Mouse (Mus musculus) kidney, postnatal 36 days (tissue): ENCODE measurements at regions not wholly inside any gene's neighbourhood (a gene's known extent, or its start where the extent isn't known, plus 50 kb on each side); places are given as distances from the start of the nearest gene placed in this dataset.

Source experiments
- DNase-seq, 2 experiments: peaks; one replicate each; pipeline ENCODE4 v3.0.0; 2021 to 2022; ENCODE audit warnings: mixed read lengths in 2 of 2

DNA sequence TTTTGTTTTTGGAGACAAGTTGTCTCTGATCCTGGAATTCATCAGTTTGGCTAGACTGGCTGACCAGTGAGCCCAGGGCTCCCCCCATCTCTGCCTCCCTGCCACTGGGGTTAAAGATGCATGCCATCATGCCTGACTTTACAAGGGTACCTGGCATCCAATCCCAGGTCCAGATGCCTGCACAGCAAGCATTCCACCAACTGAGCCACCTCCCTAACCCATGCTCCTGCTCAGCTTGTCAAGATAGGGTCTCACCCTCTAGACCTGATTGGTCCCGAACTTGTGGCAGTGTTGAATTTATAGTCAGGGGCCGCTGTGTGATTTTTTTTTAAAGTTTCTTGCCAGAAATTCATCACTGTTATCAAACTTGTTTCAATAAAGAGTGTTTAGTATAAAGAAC lies 111.4 kb upstream of the Mkln1 start:
- no peak for DNase-seq

DNA sequence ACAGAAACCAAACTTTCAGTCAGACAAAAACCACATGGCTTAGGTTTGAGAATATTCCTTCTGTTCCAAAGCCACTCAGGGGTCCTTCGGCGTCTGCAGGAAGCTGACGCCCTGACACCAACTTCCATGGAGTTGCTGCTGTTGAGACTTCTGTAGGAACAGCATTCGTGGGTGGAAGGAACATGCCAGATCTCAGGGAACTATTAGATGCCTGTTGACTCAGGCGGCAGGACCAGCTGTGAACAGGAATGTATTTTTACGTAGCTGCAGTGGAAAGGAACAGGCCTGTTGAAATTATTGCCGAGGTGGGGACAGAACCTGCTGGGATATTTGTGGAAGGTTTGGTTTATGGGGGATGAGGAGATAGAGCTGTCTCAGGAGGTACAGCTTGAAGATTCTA lies 110.8 kb upstream of the Mkln1 start:
- DNase-seq = no peak

DNA sequence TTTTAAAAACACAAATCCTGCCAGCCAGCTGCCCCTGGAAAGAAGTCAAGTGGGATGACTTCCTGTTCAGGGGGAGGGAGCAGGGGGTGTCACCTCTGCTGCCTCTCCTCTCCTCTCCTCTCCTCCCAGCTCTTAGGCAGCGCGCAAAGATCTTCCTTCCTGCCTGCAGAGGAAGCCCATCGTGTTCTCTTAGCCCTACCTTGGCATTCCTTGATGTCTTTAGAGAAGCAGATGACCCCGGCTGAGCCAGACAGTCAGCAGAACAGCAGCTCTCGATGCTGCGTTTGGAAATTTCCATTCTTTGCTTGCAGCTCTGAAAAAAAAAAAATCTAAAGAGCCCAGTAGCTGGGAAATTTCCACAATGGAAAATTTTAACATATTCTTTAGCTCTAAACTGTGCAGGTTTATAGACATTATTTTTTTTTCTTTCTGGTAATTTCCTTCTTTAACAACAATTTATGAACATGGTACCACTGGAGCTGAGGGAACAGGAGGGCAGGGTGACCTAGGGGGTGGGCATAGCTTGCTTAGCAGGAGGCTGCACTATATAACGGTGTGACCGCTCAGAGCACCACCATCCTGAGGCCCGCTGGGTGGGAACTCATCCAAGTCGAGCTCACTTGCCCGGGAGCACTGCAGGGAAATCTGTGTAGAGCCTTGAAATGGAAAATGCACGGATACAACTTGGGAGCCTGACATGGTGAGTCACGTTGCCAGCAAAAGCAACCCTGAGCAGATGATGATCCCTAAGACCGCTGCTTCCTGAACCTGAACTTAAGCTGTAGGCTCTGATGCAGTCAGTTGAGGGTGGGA lies 109.9 kb upstream of the Mkln1 start:
- DNase-seq = peak; percentile 77 to 82

DNA sequence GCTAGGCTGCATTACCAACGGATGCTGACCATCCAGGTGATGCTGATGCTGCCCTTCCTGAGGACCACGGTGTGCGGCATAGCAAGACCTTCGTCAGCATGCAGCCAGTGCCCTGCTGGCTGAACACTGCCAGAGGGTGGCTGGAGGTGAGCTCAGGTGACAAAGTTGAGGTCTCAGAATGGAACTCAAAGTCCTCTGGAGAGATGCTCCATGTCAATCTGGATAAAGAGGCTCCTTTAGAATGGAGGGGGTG lies 109.4 kb upstream of the Mkln1 start:
- DNase-seq = no peak

DNA sequence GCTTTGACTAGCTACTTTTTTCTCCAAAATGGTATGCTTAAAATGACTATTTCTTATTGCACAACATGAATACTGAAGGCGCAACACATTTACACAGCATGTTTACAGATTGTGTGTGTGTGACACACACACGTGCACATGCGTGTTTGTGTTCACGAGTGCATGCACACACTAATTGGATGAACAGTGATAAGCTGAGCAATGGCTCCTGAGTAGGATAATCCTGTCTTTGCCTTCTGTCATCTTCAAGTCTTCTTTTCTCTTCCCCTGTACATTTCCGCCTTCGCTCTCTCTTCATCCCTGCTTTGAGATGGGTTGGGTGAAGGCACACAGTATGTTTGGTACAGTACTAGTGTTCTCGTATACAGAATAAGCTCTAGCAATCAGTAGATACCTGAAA lies 106.5 kb upstream of the Mkln1 start:
- no peak for DNase-seq

DNA sequence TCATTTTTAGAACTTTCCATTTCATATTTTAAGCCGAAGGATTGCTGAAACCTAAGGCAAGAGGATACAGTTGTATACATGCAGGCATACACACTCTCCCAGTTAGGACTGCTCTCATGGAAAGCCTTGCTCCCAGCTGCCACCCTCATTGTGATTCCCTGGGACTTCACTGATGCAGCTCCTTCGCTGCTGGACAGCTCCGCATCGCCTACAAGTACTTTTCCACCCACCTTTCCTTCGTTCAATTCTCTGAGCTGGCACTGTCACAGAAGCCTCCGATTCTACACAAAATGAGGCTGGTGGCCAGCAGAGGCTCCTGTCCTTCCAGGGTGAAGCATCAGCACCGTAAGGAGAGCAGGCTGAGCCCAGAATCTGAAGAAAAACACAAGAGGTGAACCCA lies 105.5 kb upstream of the Mkln1 start:
- DNase-seq = no peak

DNA sequence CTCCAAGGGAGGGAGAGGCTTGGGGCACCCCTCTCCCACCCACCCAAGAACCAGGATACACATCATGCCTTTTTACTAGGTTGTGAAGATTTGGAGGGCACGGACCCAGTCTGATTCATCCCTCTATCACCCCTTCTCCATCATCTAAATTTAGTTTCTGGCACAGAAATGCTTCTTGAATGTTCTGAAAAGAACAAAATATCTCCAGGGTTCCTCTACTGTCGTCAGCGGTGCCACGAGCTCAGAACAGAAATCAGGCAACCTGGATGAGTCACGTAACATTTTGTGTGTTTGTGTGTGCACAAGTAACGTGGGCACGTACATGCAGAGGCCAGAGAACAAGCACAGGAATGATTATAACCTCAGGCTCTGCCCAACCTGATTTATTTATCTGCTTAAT lies 99.1 kb upstream of the Mkln1 start:
- no peak for DNase-seq

DNA sequence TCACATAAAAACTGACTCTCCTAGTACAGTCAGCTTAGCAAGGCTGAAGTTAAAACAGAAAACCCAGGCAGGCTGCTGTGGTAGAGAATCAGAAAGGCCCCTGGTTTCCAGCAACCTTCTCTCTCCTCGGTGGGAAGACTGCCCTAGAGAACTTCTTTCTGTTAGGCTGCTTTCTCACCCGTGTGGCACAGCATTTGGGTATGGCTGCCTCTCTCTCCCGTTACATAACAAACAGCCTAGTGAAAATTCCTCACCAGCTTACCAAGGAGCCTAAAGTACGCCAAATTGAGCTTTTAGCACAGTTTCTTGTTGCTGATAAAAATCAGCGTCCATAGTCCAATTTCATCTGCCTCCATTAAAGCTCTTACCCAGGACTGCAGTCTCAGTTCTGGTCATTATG lies 92.8 kb upstream of the Mkln1 start:
- no peak for DNase-seq

DNA sequence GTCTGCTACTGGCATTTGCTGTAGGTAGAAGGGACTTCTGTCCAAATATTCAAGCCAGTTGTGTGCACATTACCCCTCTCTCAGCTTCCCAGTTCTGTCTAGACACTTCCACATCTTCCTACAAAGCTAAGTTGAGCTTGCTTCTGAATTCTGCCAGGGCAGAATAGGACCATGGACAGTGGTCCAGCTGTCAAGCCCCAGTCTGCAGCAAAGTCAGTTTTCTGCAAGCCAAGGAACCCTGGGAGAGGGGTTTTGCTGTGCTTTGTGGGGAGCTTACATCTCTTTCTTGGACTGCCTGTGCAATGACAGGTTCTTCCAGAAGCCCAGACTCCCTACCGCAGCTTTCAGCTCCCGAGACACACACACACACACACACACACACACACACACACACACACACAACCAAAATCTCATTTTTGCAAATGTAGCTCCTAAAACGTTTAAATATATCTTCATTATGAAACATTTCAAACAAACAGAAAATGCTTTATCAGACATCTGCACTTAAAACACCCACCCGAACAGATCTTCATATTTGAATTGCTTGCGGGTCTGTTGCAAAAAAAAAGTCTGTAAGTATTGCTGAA lies 91.4 kb upstream of the Mkln1 start:
- DNase-seq = no peak

DNA sequence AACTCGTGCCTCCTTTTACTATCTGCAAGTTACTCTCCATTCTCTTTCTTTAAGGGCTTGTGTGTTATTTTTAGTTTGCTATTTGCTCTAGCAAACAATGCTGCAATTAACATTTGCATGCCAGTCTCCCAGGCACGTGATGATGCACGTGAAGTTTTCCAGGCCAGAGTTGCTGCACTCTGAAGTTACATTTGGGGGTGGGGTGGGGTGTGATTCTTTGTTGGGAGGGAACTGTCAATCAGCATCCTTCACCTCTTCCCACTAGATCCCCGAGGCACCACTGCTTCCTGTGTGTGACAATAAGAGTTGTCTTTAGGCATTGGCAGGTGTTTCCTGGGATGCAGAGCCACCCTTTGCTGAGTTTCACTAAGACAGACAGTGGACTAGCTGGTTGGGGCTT lies 90.6 kb upstream of the Mkln1 start:
- peak; percentile 41 to 44 for DNase-seq

DNA sequence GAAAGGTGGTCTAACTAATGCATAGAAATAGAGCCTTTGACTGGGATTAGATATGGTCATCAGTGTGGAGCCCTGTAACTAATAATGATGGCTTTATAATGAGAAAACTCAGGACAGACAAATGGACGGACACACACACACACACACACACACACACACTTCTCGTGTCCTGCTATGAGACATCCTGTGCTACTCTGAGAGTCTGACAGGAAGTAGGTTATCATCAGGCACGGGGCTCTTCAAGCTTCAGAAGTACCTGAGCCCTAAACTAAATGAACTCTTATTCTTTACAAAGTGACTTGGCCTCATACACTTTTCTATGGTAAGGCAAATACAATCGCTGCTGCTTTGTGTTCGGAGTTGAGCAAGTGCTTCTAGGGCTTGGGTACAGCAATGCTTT lies 87.9 kb upstream of the Mkln1 start:
- no peak for DNase-seq

DNA sequence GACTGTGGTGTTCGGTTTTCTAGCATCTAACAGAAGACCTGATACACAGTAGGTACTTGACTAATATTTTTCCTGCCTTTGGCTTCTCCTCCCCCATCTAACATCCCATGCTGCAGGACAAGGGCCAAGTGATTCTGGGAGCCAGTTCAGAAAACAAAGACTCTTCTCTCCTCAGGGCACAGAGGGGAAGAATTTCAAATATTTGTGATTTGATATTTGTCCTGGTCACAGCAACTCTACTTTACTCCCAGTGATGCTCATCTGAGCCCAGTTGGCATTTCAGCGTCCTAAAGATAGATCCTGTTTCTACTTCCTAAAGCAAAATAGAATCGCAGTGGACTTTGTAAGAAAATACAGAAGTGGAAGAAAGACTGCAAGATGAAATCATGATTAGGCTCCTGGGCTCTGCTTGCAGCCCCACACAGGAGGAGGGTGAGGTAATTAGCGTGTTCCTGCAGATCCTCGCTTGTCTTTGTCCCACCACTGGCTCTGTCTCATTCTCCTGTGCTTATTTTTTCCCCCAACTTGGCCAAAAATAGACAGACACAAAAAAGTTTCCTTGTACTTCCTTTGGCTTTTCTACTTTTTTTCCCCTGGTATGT lies 84.6 kb upstream of the Mkln1 start:
- DNase-seq = peak in 1 of 2 experiments; percentile 14

DNA sequence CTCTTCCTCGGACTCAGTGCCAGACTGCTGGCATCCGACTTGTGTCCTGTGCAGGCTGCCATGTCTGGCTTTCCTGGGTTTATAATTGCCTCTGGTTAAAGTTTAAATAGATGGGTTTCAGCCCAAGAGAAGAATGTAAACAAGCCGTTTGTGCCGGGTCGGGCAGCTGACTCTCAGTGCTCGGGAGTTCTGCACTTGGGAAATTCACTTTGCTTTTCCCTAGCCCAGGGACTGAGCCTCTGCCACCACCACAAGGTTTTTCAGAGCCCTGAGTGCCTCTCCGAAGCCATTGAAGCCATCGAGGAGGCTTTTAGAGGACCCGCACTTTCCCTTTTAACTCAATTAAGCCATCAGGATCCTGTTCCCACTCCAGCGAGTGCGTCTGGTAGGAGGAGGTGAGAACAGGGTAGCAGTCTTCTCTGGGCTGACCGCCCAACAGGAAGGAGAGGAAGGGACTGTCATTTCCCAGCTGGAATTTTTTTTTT lies 80.8 kb upstream of the Mkln1 start:
- DNase-seq = peak; percentile 78 to 87

DNA sequence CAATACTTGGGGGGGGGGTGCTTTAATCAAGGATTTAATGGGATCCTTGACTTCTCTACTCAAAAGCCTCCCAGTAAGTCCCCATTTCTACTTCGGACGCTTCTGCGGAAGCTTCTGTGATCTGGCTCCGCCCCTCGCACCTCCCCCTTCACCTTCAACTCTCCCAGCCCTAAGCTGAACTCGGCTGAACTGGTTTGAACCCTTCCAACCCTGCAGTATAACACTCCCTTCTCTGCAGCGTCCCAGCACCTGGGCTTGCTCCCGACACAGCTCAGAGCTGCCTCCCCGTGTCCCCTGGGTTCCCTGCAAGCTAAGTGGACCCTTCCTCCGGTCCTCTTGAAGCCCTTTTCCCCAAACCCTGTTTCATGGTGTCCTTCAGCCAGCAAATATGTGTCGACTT lies 80.0 kb upstream of the Mkln1 start:
- peak; percentile 94 for DNase-seq

DNA sequence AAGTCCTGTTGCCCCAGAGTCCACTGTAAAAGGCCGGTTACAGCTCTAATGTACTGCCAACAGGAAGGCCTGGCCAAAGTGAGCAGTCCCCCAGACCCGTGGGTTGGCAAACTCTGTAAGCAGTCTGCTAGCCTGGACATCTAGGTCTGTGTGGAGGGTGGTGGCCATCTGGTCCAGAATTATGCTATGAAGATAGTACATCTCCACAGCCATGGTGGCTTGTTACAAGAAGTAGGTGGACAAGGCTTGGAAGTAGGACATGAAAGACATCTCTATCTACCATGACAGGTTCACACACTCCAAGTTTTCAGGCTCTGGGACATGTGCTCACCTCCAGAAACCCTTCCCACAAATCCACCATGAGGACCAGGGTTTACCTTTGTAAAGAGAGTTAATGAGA lies 79.1 kb upstream of the Mkln1 start:
- peak in 1 of 2 experiments; percentile 12 for DNase-seq

DNA sequence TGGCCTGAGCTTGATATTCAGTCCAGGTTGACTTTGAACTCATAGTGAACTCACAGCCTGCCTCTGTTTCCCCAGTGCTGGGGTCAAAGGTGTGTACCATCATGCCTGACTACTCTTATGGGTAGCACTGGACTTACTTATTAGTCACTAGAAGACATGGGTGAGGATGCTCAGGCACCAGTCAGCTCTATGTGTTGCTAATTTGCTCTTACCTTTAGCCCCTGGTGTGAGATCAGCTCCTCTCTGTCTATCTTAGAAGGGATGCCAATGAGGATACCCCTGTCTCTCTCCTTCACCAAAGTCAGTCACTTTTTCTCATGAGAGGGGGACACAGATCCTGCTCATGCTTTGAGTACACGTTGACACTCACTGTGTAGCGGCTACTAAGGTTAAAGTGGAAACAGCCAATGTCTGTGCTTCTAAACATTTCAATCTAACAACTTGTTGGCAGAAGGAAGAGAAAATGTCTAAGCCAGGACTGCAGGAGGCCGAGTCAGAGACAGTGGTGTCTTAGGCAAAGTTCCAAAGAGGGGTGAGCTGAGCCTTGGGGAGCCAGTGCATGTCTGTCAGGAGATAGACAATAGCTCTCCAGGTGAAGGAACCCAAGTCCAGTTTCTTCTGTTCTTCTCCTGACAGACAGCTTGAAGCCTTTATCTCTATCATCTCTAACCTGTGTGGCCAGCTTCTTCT lies 78.2 kb upstream of the Mkln1 start:
- peak in 1 of 2 experiments; percentile 14 for DNase-seq

DNA sequence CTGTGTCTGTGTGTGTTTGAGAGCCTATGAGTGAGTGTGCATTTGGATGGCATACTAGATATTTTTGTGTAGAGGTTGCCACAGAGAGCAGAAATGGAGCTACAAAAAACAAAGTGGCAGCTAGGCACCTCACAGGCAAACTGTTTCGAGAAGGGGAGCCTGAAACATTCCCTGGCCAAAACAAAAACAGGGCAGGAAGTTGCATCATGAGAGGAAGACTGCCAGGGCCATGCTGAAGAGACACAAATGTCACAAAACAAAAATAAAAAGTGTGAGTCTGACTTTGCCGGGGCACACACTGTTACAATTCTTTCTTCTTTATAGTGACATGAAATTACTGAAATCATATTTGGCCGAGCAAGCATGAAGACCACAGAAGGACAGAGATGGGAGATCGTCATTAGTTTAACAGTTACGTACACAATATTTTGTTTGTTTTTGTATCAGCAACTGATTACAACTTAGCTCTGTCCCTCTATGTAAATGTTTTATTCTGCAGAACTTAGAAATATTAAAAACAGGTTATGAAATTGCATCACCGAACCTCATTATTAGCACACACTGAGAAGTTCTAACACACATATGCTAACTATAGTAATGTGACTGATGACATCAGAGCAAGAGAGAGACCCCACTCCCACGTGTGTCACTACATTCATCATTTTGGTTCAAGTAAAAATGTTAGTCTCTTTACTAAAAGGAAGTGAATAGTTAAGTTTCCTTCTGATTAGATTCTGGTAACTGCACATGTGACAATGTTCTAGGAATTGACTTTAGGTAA lies 77.3 kb upstream of the Mkln1 start:
- DNase-seq = peak; percentile 44 to 48

DNA sequence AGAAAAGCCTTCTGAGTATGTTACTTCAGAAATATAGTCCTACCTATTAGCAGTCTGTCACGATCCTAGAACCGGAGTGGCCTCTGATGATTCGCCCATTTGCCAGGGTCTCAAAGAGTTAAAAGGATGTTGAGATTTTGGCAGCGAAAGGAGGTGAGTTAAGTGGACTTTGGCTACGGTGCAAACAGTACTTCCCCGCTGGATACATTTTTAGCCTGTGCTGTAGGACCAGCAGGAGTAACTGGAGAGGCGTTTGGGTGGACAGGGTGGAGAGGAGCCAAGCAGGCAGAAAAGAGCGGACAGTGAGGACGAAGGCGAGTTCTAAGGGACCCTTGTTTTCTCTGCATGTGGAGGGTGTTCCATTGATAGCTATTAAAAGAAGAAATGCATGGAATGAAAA lies 76.6 kb upstream of the Mkln1 start:
- DNase-seq = peak; percentile 48 to 51

DNA sequence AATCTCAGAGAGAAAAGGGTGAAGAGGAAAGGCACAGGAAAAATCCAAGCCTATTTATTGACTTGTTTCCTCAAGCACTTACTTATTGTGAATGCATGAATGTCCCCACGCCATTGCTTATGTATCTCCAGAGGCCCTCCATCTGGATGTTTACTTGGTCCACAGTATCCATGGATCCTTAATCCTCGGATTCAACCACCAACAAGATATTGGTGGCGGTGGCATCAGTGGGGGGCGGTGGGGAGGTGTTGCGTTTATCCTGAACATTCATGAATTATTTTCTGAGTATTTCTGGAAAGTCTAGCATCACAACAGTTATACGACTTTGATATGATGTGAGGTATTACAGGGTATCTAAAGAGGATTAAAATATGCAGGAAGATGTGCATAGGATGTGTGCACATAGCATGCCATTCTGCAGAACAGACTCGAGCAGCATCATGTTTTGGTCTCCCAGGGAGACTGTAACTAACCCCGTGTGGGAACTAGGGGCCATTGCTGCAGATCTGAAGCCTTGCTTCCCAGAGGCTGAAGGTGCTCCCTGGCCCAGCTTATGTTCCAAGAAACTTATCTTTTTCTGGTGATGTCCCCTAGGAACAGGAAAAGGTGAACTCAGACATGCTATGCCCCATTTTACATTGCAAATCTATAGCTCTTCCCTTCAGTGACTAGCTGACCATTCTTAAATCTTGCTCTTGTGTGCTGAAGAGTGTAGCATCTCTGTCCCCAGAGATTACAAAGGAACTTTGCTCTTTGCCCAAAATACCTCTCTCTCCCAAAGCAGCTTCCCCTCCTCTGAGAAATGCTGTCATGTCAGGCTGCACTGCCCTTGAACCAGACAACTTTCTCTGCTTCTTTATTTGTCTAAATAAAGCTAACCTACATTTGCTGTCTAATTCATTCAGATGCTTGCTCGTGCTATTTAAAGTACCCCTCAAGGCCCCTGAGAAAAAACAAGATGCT lies 75.0 kb upstream of the Mkln1 start:
- no peak for DNase-seq

DNA sequence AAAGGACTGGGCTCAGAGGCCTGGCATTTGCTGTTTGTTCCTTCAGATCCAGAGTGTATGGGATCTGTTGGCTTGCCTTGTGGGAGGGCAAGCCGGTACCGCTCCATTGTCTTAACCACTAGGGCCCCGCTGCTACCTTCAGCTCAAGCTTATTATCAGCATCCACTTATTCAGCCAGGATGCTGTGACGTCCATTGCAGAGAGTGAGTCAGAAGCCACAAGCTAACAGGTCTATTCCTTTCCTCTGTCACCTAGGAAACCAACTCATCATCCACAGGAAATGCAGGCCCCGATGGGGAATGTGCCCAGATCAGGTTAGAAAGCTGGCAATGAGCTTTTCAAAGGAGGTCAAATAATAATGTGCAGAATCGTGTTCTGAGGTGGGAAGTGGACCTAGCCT lies 73.8 kb upstream of the Mkln1 start:
- DNase-seq = no peak

DNA sequence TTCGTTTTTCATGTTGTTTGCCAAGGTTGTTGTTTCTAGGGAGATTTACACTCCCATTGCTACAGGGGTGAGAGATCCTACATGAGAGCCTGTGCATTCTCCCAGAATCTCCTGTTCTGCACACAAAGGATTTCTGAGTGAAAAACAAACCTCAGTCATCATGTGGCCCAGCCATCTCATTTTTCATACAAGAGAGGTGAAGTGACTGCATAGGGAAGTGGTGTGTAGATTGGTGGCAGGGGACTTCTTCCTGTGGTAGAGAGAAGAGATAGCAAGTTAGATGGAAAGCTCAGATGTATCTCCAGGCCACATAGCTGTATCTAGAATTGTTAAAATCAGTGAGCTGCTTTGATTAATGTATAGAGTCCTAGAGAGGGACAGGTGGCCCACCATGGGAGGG lies 72.9 kb upstream of the Mkln1 start:
- no peak for DNase-seq

DNA sequence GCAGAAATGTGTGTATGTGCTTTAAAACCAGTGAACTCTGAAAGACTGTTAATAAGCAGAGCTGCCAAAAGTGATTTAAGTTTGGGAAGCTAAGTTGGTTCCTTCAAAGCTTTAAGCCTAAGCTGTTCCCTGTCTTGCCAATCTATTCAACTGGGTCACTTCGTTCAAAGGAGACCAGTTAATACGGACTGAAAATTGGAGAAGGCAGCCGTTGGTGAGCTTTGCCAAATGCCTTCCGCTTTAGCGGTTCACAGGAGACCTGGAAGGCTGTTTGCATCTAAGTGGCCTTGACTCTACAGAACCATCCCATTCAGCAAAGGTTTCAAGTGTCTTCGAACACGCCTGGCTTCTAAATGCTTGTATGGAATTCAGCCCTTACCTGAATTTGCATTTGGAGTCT lies 68.2 kb upstream of the Mkln1 start:
- DNase-seq = peak in 1 of 2 experiments; percentile 24
